Mouse (Mus musculus): ENCODE results near the gene Usp31. TPM values are rescaled to one million over a fixed set of nuclear protein-coding genes. Genes with fewer than 3 reads are reported as not detected.

The Usp31 gene
- polyA plus RNA-seq, 1 experiment from 2014 or later = 3.5 TPM

DNA sequence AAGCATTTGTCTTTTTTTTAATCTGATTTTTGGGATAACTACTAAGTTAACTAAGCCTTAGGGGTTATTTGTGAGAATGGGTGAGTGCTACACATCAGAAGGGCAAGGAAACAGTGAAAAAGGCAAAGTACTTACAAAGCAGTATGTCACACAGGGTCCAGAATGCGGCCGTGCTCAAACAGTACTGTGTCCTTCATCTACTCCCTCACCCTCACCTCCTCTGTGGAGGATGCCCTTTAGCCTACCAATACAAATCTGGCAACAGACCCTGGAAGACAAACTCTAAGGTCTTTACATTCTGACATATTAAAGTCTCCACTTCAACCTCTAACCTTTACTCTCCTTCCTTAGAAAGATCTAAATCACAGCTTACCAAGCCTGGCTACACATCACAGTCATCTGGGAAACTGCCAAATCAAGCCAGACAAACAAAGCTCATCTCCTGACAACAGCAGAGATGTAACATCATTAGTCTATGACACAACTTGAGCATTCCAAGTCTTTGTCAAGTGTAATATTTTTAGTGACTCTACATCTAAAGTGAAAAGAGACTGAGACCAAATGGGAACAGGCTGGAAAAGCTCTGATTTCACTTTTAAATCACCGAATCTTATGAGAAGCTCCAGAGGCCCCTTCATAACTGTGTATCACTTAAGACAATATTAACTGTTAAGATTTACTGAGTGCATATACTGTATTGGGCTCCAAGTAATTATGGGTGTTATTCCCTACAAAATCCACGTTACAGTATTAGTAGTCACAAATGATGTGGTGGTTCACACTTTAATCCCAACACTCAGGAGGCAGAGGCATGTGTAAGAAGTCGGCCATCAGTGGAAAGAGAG is 21.7 kb downstream of the Usp31 start:
- no peak overlapping the region for H3K27ac ChIP-seq (ENCODE audit: low read depth, low read length)
- H3K9me3 ChIP-seq (ENCODE audit: control insufficient read depth, low read length) = no peaks in the 10 kb centered on the region
- H3K4me2 ChIP-seq = no peak overlapping the region
- H3K4me1 ChIP-seq (replicated peaks; ENCODE audit: control insufficient read depth, insufficient read depth, low read length) = no peaks in the 10 kb centered on the region; the same call in 1 of the 2 replicates
- no peaks in the 10 kb centered on the region for H3K36me3 ChIP-seq (ENCODE audit: control insufficient read depth, insufficient read depth, low read length)
- H3K27me3 ChIP-seq (replicated peaks; ENCODE audit: control insufficient read depth, insufficient read depth, low read length) = no peaks in the 10 kb centered on the region
- DNase-seq (ENCODE audit: low spot score) (no peak), ATAC-seq (replicated peaks; ENCODE audit: low FRiP score) (no peak)
- 83% methylated on average over 5 of the region's 5 CpGs for WGBS
- no peak overlapping the region for H3K4me3 ChIP-seq (ENCODE audit: low read depth, low read length)
- no peak overlapping the region for H3K9ac ChIP-seq (ENCODE audit: low read depth, low read length)

DNA sequence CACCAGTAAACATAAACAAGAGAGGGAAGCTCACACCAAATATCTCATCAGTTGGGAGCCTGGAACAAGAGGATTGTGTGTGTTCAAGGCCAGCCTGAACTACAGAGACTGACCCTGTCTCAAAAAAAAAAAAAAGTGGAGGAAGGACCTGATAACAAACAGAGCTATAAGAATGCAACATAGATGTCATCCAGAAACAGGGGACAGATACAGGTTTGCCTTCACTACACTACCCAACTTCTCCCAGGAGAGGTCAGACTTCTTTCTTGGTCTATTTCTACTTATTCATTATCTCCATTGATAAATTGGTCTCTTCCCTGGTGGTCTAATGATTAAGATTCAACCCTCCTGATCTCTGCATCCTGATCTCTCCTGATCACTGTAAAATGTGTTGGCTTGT is 25.9 kb downstream of the Usp31 start:
- no peak overlapping the region for H3K4me2 ChIP-seq
- no peaks in the 10 kb centered on the region; the same call in 1 of the 2 replicates for H3K4me1 ChIP-seq (replicated peaks; ENCODE audit: control insufficient read depth, insufficient read depth, low read length)
- H3K27me3 ChIP-seq (replicated peaks; ENCODE audit: control insufficient read depth, insufficient read depth, low read length) = no peaks in the 10 kb centered on the region
- H3K9me3 ChIP-seq (ENCODE audit: control insufficient read depth, low read length) = no peaks in the 10 kb centered on the region
- no peak overlapping the region for H3K9ac ChIP-seq (ENCODE audit: low read depth, low read length)
- no peak overlapping the region for H3K4me3 ChIP-seq (ENCODE audit: low read depth, low read length)
- DNase-seq (ENCODE audit: low spot score) = no peak
- H3K36me3 ChIP-seq (ENCODE audit: control insufficient read depth, insufficient read depth, low read length) = no peaks in the 10 kb centered on the region
- H3K27ac ChIP-seq (ENCODE audit: low read depth, low read length) = no peak overlapping the region
- no peak for ATAC-seq (replicated peaks; ENCODE audit: low FRiP score)

DNA sequence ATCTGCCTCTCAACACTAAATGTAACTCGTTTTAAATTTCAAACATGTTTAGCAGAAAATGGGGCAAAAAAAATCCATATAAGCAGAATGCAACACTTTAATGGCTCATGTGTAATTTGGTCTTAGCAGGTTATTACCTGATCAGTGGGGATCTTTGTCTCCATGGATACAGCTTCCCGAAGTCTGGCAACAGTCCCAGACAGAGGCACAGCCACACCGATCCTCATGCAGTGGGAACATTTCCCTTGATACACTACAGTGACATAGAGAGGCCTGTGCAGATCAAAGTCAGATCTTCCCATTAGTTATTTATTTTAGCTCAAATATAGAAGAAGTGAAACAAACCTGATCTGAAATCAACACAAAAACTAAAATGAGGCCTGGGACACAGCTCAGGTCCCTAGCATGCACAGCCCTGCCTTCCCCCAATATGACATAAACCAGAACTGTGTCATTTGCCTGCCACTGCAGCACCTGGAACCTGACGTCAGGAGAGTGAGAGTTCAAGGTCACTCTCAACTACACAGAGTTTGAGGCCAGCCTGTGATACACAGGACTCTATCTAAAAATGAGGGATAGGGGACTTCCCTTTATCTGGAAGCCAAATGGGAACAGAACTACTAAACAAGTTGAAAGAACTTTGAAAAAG is 29.8 kb downstream of the Usp31 start:
- H3K4me1 ChIP-seq (replicated peaks; ENCODE audit: control insufficient read depth, insufficient read depth, low read length) = no peaks in the 10 kb centered on the region; the same call in 1 of the 2 replicates
- no peak overlapping the region for H3K4me2 ChIP-seq
- WGBS = 79% methylated on average over 4 of the region's 4 CpGs
- no peak for DNase-seq (ENCODE audit: low spot score)
- no peaks in the 10 kb centered on the region for H3K36me3 ChIP-seq (ENCODE audit: control insufficient read depth, insufficient read depth, low read length)
- H3K9me3 ChIP-seq (ENCODE audit: control insufficient read depth, low read length) = no peaks in the 10 kb centered on the region
- H3K27ac ChIP-seq (ENCODE audit: low read depth, low read length) = no peak overlapping the region
- no peak for ATAC-seq (replicated peaks; ENCODE audit: low FRiP score)
- no peak overlapping the region for H3K9ac ChIP-seq (ENCODE audit: low read depth, low read length)
- no peak overlapping the region for H3K4me3 ChIP-seq (ENCODE audit: low read depth, low read length)
- H3K27me3 ChIP-seq (replicated peaks; ENCODE audit: control insufficient read depth, insufficient read depth, low read length) = no peaks in the 10 kb centered on the region

DNA sequence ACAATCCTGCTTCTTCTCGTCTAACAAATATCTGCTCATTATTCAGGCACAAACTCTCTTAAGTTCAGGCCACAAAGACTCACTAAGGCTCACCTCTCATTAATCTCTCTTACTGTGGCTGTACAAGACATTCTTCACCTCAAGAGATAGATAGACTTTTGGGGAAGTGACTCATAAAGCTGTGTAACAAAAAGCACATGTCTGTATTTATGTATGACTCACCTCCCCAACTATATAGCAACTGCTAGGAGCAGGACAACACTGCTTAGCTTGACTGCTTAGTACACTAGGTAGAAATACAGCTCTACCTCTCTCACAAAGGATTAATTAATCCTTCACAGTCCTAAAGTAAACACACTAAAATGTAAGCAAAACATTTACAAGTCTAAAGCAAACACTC is 46.3 kb downstream of the Usp31 start:
- H3K27ac ChIP-seq (ENCODE audit: low read depth, low read length) = no peak overlapping the region
- WGBS = 61% methylated on average over 1 of the region's 1 CpGs
- no peaks in the 10 kb centered on the region for H3K27me3 ChIP-seq (replicated peaks; ENCODE audit: control insufficient read depth, insufficient read depth, low read length)
- no peaks in the 10 kb centered on the region for H3K9me3 ChIP-seq (ENCODE audit: control insufficient read depth, low read length)
- no peak for DNase-seq (ENCODE audit: low spot score)
- no peaks in the 10 kb centered on the region for H3K4me1 ChIP-seq (replicated peaks; ENCODE audit: control insufficient read depth, insufficient read depth, low read length)
- H3K4me2 ChIP-seq = no peak overlapping the region
- H3K36me3 ChIP-seq (ENCODE audit: control insufficient read depth, insufficient read depth, low read length) = peaks cover 13% of the 10 kb centered on the region; the same call in 1 of the 2 replicates
- no peak for ATAC-seq (replicated peaks; ENCODE audit: low FRiP score)
- no peak overlapping the region for H3K9ac ChIP-seq (ENCODE audit: low read depth, low read length)
- H3K4me3 ChIP-seq (ENCODE audit: low read depth, low read length) = no peak overlapping the region

DNA sequence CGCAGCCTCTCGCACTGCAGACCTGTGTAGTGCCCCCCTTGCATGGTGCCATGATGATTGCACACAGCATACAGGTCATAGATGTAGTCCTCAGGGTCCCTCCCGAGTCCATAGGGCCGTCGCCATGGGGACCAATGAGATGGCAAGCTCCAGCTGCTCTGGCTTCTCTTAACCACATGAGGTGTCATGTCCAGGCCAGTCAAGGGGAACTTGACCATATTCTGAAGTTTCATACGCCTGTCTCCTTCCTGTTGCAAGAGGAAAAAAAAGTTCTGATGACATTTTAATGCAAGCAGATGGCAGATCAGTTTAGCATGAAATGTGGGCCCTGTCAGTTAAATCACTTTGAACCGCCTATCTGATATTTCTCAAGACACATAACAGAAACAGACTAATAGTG is 48.2 kb downstream of the Usp31 start:
- Histone ChIP-seq H3K9me3 (ENCODE audit: control insufficient read depth, low read length) (no peaks in the 10 kb centered on the region), H3K27me3 (replicated peaks; ENCODE audit: control insufficient read depth, insufficient read depth, low read length) (no peaks in the 10 kb centered on the region), H3K4me1 (replicated peaks; ENCODE audit: control insufficient read depth, insufficient read depth, low read length) (no peaks in the 10 kb centered on the region), H3K4me2 (no peak overlapping the region), H3K4me3 (ENCODE audit: low read depth, low read length) (no peak overlapping the region), H3K9ac (ENCODE audit: low read depth, low read length) (no peak overlapping the region), H3K27ac (ENCODE audit: low read depth, low read length) (no peak overlapping the region), H3K36me3 (ENCODE audit: control insufficient read depth, insufficient read depth, low read length) (peaks cover 13% of the 10 kb centered on the region; the same call in 1 of the 2 replicates)
- DNase-seq (ENCODE audit: low spot score) (no peak), ATAC-seq (replicated peaks; ENCODE audit: low FRiP score) (no peak)
- 91% methylated on average over 7 of the region's 7 CpGs for WGBS

DNA sequence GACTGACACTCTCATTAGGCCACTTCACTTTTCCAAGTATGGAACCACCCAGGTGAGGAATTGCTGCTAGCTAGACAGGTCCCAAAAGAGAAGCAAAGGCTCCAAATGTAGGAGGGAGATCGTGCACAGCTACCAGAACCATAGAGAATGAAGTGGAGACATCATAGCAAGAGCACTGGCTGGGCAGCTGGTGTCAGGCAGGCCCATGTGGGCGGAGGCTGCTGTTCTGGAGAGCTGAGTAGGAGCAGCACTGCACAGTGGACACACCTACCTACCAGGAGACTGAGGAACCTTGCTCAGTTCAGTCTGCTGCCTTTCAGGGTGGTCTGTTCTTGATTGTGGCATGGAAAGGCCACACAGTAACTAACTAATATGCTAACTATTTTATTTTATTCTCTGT is 52.4 kb downstream of the Usp31 start:
- Histone ChIP-seq H3K4me2 (no peak overlapping the region), H3K36me3 (ENCODE audit: control insufficient read depth, insufficient read depth, low read length) (peaks cover 9% of the 10 kb centered on the region; the same call in 1 of the 2 replicates), H3K9me3 (ENCODE audit: control insufficient read depth, low read length) (no peaks in the 10 kb centered on the region), H3K9ac (ENCODE audit: low read depth, low read length) (no peak overlapping the region), H3K27ac (ENCODE audit: low read depth, low read length) (no peak overlapping the region), H3K4me1 (replicated peaks; ENCODE audit: control insufficient read depth, insufficient read depth, low read length) (no peaks in the 10 kb centered on the region), H3K27me3 (replicated peaks; ENCODE audit: control insufficient read depth, insufficient read depth, low read length) (no peaks in the 10 kb centered on the region), H3K4me3 (ENCODE audit: low read depth, low read length) (no peak overlapping the region)
- 94% methylated on average over 2 of the region's 2 CpGs for WGBS
- ATAC-seq (replicated peaks; ENCODE audit: low FRiP score) = no peak
- no peak for DNase-seq (ENCODE audit: low spot score)

DNA sequence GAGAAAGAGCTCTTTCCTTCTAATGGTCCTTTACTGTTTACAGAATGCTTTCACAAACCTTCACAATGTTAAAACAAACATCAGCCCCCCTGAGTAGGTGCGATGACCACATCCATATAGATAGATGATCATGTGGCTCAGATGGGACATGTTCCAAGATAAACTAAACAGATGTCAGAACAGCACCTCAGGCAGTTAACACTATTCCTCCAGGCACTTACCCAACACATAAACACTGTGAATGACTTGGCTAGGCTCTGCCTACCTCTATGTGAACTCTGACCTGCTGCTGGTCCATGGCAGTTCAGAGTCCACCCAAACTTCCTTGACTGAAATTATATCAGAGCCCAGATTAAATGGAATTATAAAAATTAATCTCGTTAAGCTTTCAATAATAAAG is 54.4 kb downstream of the Usp31 start:
- Histone ChIP-seq H3K27me3 (replicated peaks; ENCODE audit: control insufficient read depth, insufficient read depth, low read length) (no peaks in the 10 kb centered on the region), H3K9ac (ENCODE audit: low read depth, low read length) (no peak overlapping the region), H3K36me3 (ENCODE audit: control insufficient read depth, insufficient read depth, low read length) (peaks cover 15% of the 10 kb centered on the region; the same call in 1 of the 2 replicates), H3K4me1 (replicated peaks; ENCODE audit: control insufficient read depth, insufficient read depth, low read length) (no peaks in the 10 kb centered on the region), H3K9me3 (ENCODE audit: control insufficient read depth, low read length) (no peaks in the 10 kb centered on the region), H3K4me2 (no peak overlapping the region), H3K27ac (ENCODE audit: low read depth, low read length) (no peak overlapping the region), H3K4me3 (ENCODE audit: low read depth, low read length) (no peak overlapping the region)
- WGBS = 88% methylated on average over 2 of the region's 2 CpGs
- no peak for ATAC-seq (replicated peaks; ENCODE audit: low FRiP score)
- DNase-seq (ENCODE audit: low spot score) = no peak

DNA sequence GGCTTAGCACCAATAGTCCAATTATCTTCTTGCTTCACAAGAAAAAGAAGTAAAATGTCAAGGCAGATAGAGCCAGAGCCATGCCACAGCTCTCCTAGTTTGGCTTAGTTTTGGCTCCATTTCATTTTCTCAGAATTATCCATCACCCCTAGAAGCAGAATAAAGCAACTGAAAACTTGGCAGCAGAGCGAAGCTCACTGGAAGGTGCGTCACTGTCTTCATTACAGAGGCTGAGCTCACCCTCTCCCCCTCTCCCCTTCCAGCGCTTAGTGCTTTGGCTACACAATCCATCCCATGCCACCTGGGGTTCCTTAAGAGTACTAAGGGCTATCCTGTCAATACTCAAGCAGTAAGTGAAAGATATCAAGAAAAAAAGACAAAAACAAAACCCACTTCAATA is 56.3 kb downstream of the Usp31 start:
- Histone ChIP-seq H3K9ac (ENCODE audit: low read depth, low read length) (no peak overlapping the region), H3K27ac (ENCODE audit: low read depth, low read length) (no peak overlapping the region), H3K27me3 (replicated peaks; ENCODE audit: control insufficient read depth, insufficient read depth, low read length) (no peaks in the 10 kb centered on the region), H3K4me2 (no peak overlapping the region), H3K36me3 (ENCODE audit: control insufficient read depth, insufficient read depth, low read length) (peaks cover 15% of the 10 kb centered on the region; the same call in 1 of the 2 replicates), H3K4me3 (ENCODE audit: low read depth, low read length) (no peak overlapping the region), H3K9me3 (ENCODE audit: control insufficient read depth, low read length) (no peaks in the 10 kb centered on the region), H3K4me1 (replicated peaks; ENCODE audit: control insufficient read depth, insufficient read depth, low read length) (no peaks in the 10 kb centered on the region)
- WGBS = 87% methylated on average over 3 of the region's 3 CpGs
- ATAC-seq (replicated peaks; ENCODE audit: low FRiP score) (no peak), DNase-seq (ENCODE audit: low spot score) (no peak)
